ENCODE assay signal across 7 mouse cellular contexts in the genomic region with DNA sequence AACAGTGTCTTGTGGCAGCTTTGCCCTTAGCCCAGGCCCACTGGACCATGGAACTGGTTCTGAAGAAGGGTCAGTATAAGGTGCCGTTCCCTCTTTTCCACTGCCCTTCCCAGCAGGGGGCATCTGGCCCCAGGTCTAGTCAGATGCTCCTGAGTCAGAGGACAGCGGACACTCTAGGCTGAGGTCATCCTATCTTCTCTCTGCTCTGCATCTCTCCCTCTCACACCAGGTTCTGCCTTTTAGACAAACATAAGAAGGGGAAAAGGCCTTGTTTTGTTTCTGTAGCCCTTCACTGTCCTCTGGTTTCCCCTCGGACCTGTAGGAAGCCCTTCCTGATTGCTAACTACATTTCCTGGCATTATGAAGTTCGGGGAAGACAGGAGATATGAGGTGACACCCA. TPM values are rescaled to one million over a fixed set of nuclear protein-coding genes. Genes with fewer than 3 reads are reported as not detected.
DNase-seq lines count a peak whose midpoint lies in the region; ATAC-seq lines count a peak whose summit lies in the region.

No protein-coding gene starts in this region.

- peak overlapping the region; percentile 96 for H3K9ac ChIP-seq in kidney, embryonic 14.5 days (ENCODE audit: low read depth, low read length)

- peaks cover 84% of the 10 kb centered on the region for H3K79me2 ChIP-seq in macrophage (ENCODE audit: inconsistent target)

- H3K4me1 ChIP-seq in heart, embryonic 10.5 days, result peaks cover 68% of the 10 kb centered on the region
- H3K4me1 ChIP-seq in kidney, embryonic 14.5 days (ENCODE audit: control insufficient read depth, insufficient read depth, low read length), result peaks cover 24% of the 10 kb centered on the region; the same call in 1 of the 2 replicates

- H3K27me3 ChIP-seq in heart, embryonic 10.5 days (ENCODE audit: insufficient read depth, poor library complexity, severe bottlenecking), result no peaks in the 10 kb centered on the region
- H3K27me3 ChIP-seq in kidney, embryonic 14.5 days (ENCODE audit: control insufficient read depth, insufficient read depth, low read length), result no peaks in the 10 kb centered on the region

- no peak for ATAC-seq in kidney, embryonic 14.5 days (ENCODE audit: low FRiP score, low TSS enrichment)

- H3K27ac ChIP-seq in heart, embryonic 10.5 days, result peak overlapping the region; percentile 99
- H3K27ac ChIP-seq in kidney, embryonic 14.5 days (ENCODE audit: low read depth, low read length), result peak overlapping the region; percentile 96
- H3K27ac ChIP-seq in macrophage, result peak overlapping the region; percentile 100

- no peaks in the 10 kb centered on the region for H3K9me3 ChIP-seq in heart, embryonic 10.5 days
- no peaks in the 10 kb centered on the region for H3K9me3 ChIP-seq in kidney, embryonic 14.5 days (ENCODE audit: control insufficient read depth, low read length)

- WGBS in heart, embryonic 10.5 days, result 11% methylated on average over 4 of the region's 4 CpGs
- 17% methylated on average over 4 of the region's 4 CpGs for WGBS in kidney, embryonic 14.5 days
- 5% methylated on average over 4 of the region's 4 CpGs for WGBS in macrophage (ENCODE audit: missing documents)

- DNase-seq in NIH3T3 (ENCODE audit: low read depth), result peak; percentile 72
- DNase-seq in cerebellum, adult 8-10 months, result peak; percentile 75
- DNase-seq in heart, embryonic 10.5 days (ENCODE audit: low spot score), result no peak
- DNase-seq in right cerebral cortex, adult 2 months (ENCODE audit: low spot score in 2 of 2), result no peak
- DNase-seq in right cerebral cortex, postnatal 36 days (ENCODE audit: low spot score in 2 of 2), result no peak

- H3K36me3 ChIP-seq in heart, embryonic 10.5 days, result peaks cover 45% of the 10 kb centered on the region
- peaks cover 38% of the 10 kb centered on the region for H3K36me3 ChIP-seq in kidney, embryonic 14.5 days (ENCODE audit: control insufficient read depth, insufficient read depth, low read length)
- H3K36me3 ChIP-seq in macrophage (ENCODE audit: inconsistent target), result peaks cover 21% of the 10 kb centered on the region

- peak overlapping the region; percentile 59 for H3K4me2 ChIP-seq in kidney, embryonic 14.5 days (replicated peaks; ENCODE audit: low read depth, low read length)

- peak overlapping the region; percentile 87 for H3K4me3 ChIP-seq in heart, embryonic 10.5 days
- H3K4me3 ChIP-seq in kidney, embryonic 14.5 days (ENCODE audit: low read length), result peak overlapping the region; percentile 81
- H3K4me3 ChIP-seq in macrophage (ENCODE audit: inconsistent target), result peak overlapping the region; percentile 91

RNA-seq across cellular contexts. Expression of gene Plekho1, which starts 1.9 kb away (rescaled TPM):
- polyA plus RNA-seq in heart, embryonic 10.5 days (2016; fragmentation: Nextera tagmentation; extraction: Ambion mirVana), result 75.1 and 88.2 TPM in 2 replicates
- 39.3 and 48.0 TPM in 2 replicates for polyA plus RNA-seq in kidney, embryonic 14.5 days (2014; fragmentation: Nextera tagmentation; extraction: Ambion mirVana)
- total RNA-seq in macrophage (2018; cell fraction: chromatin; rRNA removed), result 100 to 1,000 TPM; 115 to 354 (median 220) TPM
- 100 to 1,000 TPM; 154 to 259 (median 208) TPM for total RNA-seq in macrophage (2018; cell fraction: cytosol; rRNA removed)
- total RNA-seq in macrophage (2018; cell fraction: nucleus; rRNA removed), result 100 to 1,000 TPM; 160 to 320 (median 230) TPM
- 189 to 264 TPM (median 249 TPM) in 3 replicates for polyA plus RNA-seq in macrophage (2018)

Comparison
In these comparisons a context has a peak if more than half of its experiments do, and no peak if none do; other contexts are left out.
1. DNase-seq: peak in NIH3T3 (single experiment) and cerebellum, adult 8-10 months (single experiment); none in heart, embryonic 10.5 days (single experiment), right cerebral cortex, adult 2 months (0 of 2) and right cerebral cortex, postnatal 36 days (0 of 2).
2. Peak in every context shown above with its lines, with median percentiles within 50 percentile points of each other: H3K27ac ChIP-seq and H3K4me3 ChIP-seq.